Mouse (Mus musculus) megakaryocyte, embryonic 14.5 days (primary cell): ENCODE data around the gene Rap1gds1.

Experiments used
- FLI1 ChIP-seq: IDR thresholded peaks from 2 replicates; pipeline ENCODE4 v1.6.1; 2012; ENCODE audit warnings: low read length, inconsistent platforms, mixed read lengths
- GATA1 ChIP-seq: IDR thresholded peaks from 3 replicates; pipeline ENCODE4 v1.6.1; 2012; ENCODE audit warnings: mixed read lengths, low read length, inconsistent platforms, borderline replicate concordance

- TF ChIP-seq GATA1 (no peak), FLI1 (no peak)
Measured at GRCm38 (mm10) chr3:138889214-138889613, 185.8 kb downstream of the Rap1gds1 start.
